Mouse (Mus musculus): Measurements from ENCODE around the gene Rph3a. TPM values are rescaled to one million over a fixed set of nuclear protein-coding genes. Genes with fewer than 3 reads are reported as not detected.

The Rph3a gene
- total and polyA plus RNA-seq, 3 experiments: not detected

GRCm38 (mm10) chr5:120983029-120983428 is 26.9 kb downstream of the Rph3a start:
- Histone ChIP-seq H3K4me3 (replicated peaks in 1 of 3; ENCODE audit: low read depth in 2 of 3, low read length in 2 of 3, poor library complexity in 1 of 3) (no peak overlapping the region), H3K9ac (ENCODE audit: insufficient read depth, low read depth) (no peak overlapping the region), H3K79me2 (replicated peaks; ENCODE audit: control insufficient read depth, extremely low read depth, insufficient read depth, poor library complexity, severe bottlenecking) (no peaks in the 10 kb centered on the region), H3K27ac (ENCODE audit: insufficient read depth, low read depth) (no peak overlapping the region), H3K27me3 (replicated peaks) (peaks cover 25% of the 10 kb centered on the region), H3K9me3 (replicated peaks; ENCODE audit: low read length) (peaks cover 18% of the 10 kb centered on the region), H3K4me1 (ENCODE audit: control insufficient read depth in 1 of 2, insufficient read depth in 2 of 2) (no peaks in the 10 kb centered on the region), H3K36me3 (replicated peaks in 1 of 2; ENCODE audit: control insufficient read depth in 1 of 2, insufficient read depth in 1 of 2, low read length in 1 of 2) (no peaks in the 10 kb centered on the region), H3K4me2 (ENCODE audit: insufficient read depth, low read depth, poor library complexity, severe bottlenecking) (no peak overlapping the region)
- TF ChIP-seq MEF2A (IDR thresholded peaks at IDR 0.05; ENCODE audit: borderline replicate concordance, low read depth, low read length): no peak
- peak; percentile 34 for TF ChIP-seq RAD21 (IDR thresholded peaks at IDR 0.05; ENCODE audit: low read depth, low read length)
- peak; percentile 45 for TF ChIP-seq SMC3 (IDR thresholded peaks at IDR 0.05; ENCODE audit: low read depth, low read length)
- no peak for TF ChIP-seq POLR2AphosphoS2 (IDR thresholded peaks at IDR 0.05; ENCODE audit: low read depth, low read length)
- peak; percentile 24 to 62; a peak in 2 of 4 replicates for TF ChIP-seq CTCF (conservative IDR thresholded peaks at IDR 0.05 in 1 of 2, IDR thresholded peaks at IDR 0.05 in 1 of 2; ENCODE audit: low read depth in 2 of 2, low read length in 2 of 2)
- TF ChIP-seq ZNF384 (IDR thresholded peaks at IDR 0.05; ENCODE audit: low read depth, low read length): no peak
- DNase-seq (ENCODE audit: extremely low read depth): peak; percentile 24
- dilution Hi-C loops (cut with MboI; ENCODE audit: extremely low pct_ligation_motif_present, extremely low pct_unique_long_range_greater_than_20kb, low sequenced_read_pairs) (no loop called here), in situ Hi-C loops (cut with MboI; ENCODE audit: low pct_ligation_motif_present, low pct_unique_long_range_greater_than_20kb, low sequenced_read_pairs) (no loop called here)

DNA sequence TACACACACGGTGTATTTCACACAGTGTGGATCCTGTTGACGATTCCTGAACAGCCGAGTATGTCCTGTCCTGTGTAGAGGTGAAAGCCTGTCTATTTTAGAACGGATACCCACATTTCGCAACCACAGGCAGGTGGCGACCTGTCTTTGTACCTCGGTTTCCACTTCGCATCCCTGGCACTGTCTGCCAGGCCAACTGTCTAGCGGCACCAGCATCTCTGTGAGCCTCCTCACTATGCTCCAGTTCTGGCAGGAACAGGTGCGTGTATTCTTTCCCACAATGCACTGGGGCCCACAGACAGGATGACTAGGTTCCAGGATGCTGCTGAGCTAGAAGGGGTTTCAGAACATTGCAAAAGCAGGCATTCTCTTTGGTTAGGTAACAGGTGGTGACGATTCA is 28.7 kb downstream of the Rph3a start:
- Histone ChIP-seq H3K4me1 (ENCODE audit: control insufficient read depth in 1 of 2, insufficient read depth in 2 of 2) (no peaks in the 10 kb centered on the region), H3K9me3 (replicated peaks; ENCODE audit: low read length) (peaks cover 18% of the 10 kb centered on the region), H3K79me2 (replicated peaks; ENCODE audit: control insufficient read depth, extremely low read depth, insufficient read depth, poor library complexity, severe bottlenecking) (no peaks in the 10 kb centered on the region), H3K4me2 (ENCODE audit: insufficient read depth, low read depth, poor library complexity, severe bottlenecking) (no peak overlapping the region), H3K36me3 (replicated peaks in 1 of 2; ENCODE audit: control insufficient read depth in 1 of 2, insufficient read depth in 1 of 2, low read length in 1 of 2) (no peaks in the 10 kb centered on the region), H3K4me3 (replicated peaks in 1 of 3; ENCODE audit: low read depth in 2 of 3, low read length in 2 of 3, poor library complexity in 1 of 3) (no peak overlapping the region), H3K9ac (ENCODE audit: insufficient read depth, low read depth) (no peak overlapping the region), H3K27ac (ENCODE audit: insufficient read depth, low read depth) (no peak overlapping the region), H3K27me3 (replicated peaks) (peaks cover 34% of the 10 kb centered on the region)
- TF ChIP-seq UBTF (IDR thresholded peaks at IDR 0.05; ENCODE audit: low read depth, low read length): no peak
- no peak for TF ChIP-seq ETS1 (conservative IDR thresholded peaks at IDR 0.05; ENCODE audit: low read depth, low read length)
- TF ChIP-seq POLR2AphosphoS2 (IDR thresholded peaks at IDR 0.05; ENCODE audit: low read depth, low read length): no peak
- TF ChIP-seq MAFK (IDR thresholded peaks at IDR 0.05; ENCODE audit: insufficient replicate concordance, low read length): no peak
- TF ChIP-seq ZKSCAN1 (IDR thresholded peaks at IDR 0.05; ENCODE audit: borderline replicate concordance, low read depth, low read length): no peak
- no peak for TF ChIP-seq BHLHE40 (IDR thresholded peaks at IDR 0.05; ENCODE audit: low read depth, low read length)
- TF ChIP-seq RAD21 (IDR thresholded peaks at IDR 0.05; ENCODE audit: low read depth, low read length): no peak
- no peak for TF ChIP-seq JUND (conservative IDR thresholded peaks at IDR 0.05; ENCODE audit: low read depth, low read length)
- TF ChIP-seq RCOR1 (conservative IDR thresholded peaks at IDR 0.05; ENCODE audit: low read depth, low read length): no peak
- TF ChIP-seq TCF12 (IDR thresholded peaks at IDR 0.05; ENCODE audit: low read depth, low read length): no peak
- no peak for TF ChIP-seq MEF2A (IDR thresholded peaks at IDR 0.05; ENCODE audit: borderline replicate concordance, low read depth, low read length)
- TF ChIP-seq ELF1 (IDR thresholded peaks at IDR 0.05; ENCODE audit: low read depth, low read length): no peak
- TF ChIP-seq CHD2 (IDR thresholded peaks at IDR 0.05; ENCODE audit: low read length): no peak
- no peak for TF ChIP-seq ZC3H11A (IDR thresholded peaks at IDR 0.05; ENCODE audit: low read depth, low read length)
- TF ChIP-seq MAX (IDR thresholded peaks at IDR 0.05; ENCODE audit: low read length): no peak
- TF ChIP-seq JUN (IDR thresholded peaks at IDR 0.05; ENCODE audit: insufficient read depth, low read depth, low read length): no peak
- no peak for TF ChIP-seq SIN3A (IDR thresholded peaks at IDR 0.05; ENCODE audit: low read length)
- no peak for TF ChIP-seq USF2 (conservative IDR thresholded peaks at IDR 0.05; ENCODE audit: low read depth, low read length)
- dilution Hi-C loops (cut with MboI; ENCODE audit: extremely low pct_ligation_motif_present, extremely low pct_unique_long_range_greater_than_20kb, low sequenced_read_pairs) (no loop called here), in situ Hi-C loops (cut with MboI; ENCODE audit: low pct_ligation_motif_present, low pct_unique_long_range_greater_than_20kb, low sequenced_read_pairs) (no loop called here)
- no peak for DNase-seq (ENCODE audit: extremely low read depth)

All from CH12.LX (cell line).